Mouse (Mus musculus): Measurements from ENCODE around the gene Coa7. TPM values are rescaled to one million over a fixed set of nuclear protein-coding genes. Genes with fewer than 3 reads are reported as not detected.

Gene Coa7
- polyA plus RNA-seq (2014; fragmentation: Illumina TruSeq; extraction: RNeasy Lipid Tissue Mini Kit (QIAGEN cat#74804); ENCODE audit: low read depth, low replicate concordance) = 13.2 TPM

GRCm38 (mm10) chr4:108327730-108328484 lies at the start of gene Coa7:
Gene Coa7 (plus strand): TSS chr4:108328140.

DNA sequence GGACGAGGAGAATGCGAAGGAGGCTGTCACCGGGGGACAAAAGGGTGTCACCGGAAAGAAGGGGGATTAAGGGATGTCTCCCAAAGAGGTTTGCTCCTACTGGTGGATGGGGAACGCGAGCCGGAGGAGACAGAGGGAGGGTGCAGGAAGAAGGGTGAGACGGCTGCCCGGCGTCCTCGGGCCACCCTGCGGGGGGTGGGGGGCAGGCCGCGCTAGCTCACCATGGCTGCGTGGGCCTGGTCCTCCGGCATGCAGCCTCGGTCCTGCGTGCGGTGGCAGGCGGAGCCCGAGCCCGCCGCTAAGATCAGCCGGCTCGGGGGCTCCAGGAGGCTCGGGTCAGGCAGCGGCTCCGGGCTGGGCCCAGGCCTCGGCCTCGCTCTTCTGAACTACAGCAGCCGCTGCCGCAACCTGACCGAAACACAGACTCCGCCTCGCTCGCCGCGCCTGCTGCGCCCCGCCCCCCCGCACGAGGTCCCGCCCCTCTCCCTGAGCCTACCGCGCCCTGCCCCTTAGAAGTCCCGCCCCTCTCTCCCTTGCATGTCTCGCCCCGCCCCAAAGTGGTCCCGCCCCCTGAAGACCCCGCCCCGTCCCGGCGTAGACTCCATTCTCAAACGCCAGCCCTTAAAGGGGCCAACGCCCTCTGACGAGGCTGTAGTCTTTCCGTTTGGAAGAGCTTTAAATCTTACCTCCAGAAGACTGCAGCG lies 27.1 kb upstream of the Coa7 start, which contains the start of gene Zyg11b:
TSS of gene Zyg11b (minus strand) at position 427 of the 704 bp plus-strand sequence.

GRCm38 (mm10) chr4:108383183-108383714 lies 55.3 kb downstream of the Coa7 start, which contains the start of gene Shisal2a:
Gene Shisal2a (minus strand): TSS chr4:108383349.

Other genes starting within 250 kb of the Coa7 start
- 0.34 TPM for gene Podn, start 231.7 kb upstream of the Coa7 start, polyA plus RNA-seq (2014; fragmentation: Illumina TruSeq; extraction: RNeasy Lipid Tissue Mini Kit (QIAGEN cat#74804); ENCODE audit: low read depth, low replicate concordance)
- gene Scp2, start 183.1 kb upstream of the Coa7 start, polyA plus RNA-seq (2014; fragmentation: Illumina TruSeq; extraction: RNeasy Lipid Tissue Mini Kit (QIAGEN cat#74804); ENCODE audit: low read depth, low replicate concordance) = 2,225 TPM
- 70.0 TPM for gene Echdc2, start 162.7 kb upstream of the Coa7 start, polyA plus RNA-seq (2014; fragmentation: Illumina TruSeq; extraction: RNeasy Lipid Tissue Mini Kit (QIAGEN cat#74804); ENCODE audit: low read depth, low replicate concordance)
- 1.8 TPM for gene Zyg11a, start 110.1 kb upstream of the Coa7 start, polyA plus RNA-seq (2014; fragmentation: Illumina TruSeq; extraction: RNeasy Lipid Tissue Mini Kit (QIAGEN cat#74804); ENCODE audit: low read depth, low replicate concordance)
- gene Zyg11b, start 27.0 kb upstream of the Coa7 start, polyA plus RNA-seq (2014; fragmentation: Illumina TruSeq; extraction: RNeasy Lipid Tissue Mini Kit (QIAGEN cat#74804); ENCODE audit: low read depth, low replicate concordance) = 26.8 TPM
- not detected for gene Shisal2a, start 55.2 kb downstream of the Coa7 start, polyA plus RNA-seq (2014; fragmentation: Illumina TruSeq; extraction: RNeasy Lipid Tissue Mini Kit (QIAGEN cat#74804); ENCODE audit: low read depth, low replicate concordance)
- 0.93 TPM for gene Gpx7, start 78.8 kb downstream of the Coa7 start, polyA plus RNA-seq (2014; fragmentation: Illumina TruSeq; extraction: RNeasy Lipid Tissue Mini Kit (QIAGEN cat#74804); ENCODE audit: low read depth, low replicate concordance)
- 26.6 TPM for gene Tut4, start 131.3 kb downstream of the Coa7 start, polyA plus RNA-seq (2014; fragmentation: Illumina TruSeq; extraction: RNeasy Lipid Tissue Mini Kit (QIAGEN cat#74804); ENCODE audit: low read depth, low replicate concordance)